In genomic region chr4:26965831-26966230, GRCm38 (mm10) we compare ENCODE assay signal across 22 mouse cellular contexts.
A peak's percentile ranks its signal among the peaks of the same experiment; 100 is the strongest.
DNase-seq lines count a peak whose midpoint lies in the region; ATAC-seq lines count a peak whose summit lies in the region.
"Had no signal": no experiment of that assay in that cellular context is flagged by ENCODE, and none has a peak within 500 bp of the region (broad histone marks: within the 10 kb centered on the region; RNA-seq: fewer than 3 reads in every experiment).

No protein-coding gene starts in this region.

- ATAC-seq in forebrain, embryonic 15.5 days (replicated peaks) = peak; percentile 41; the same call in 1 of the 2 replicates
- no peak for ATAC-seq in forebrain, embryonic 12.5 days (ENCODE audit: low FRiP score)
- ATAC-seq: inflammation-experienced regulatory T-cells, adult 6 months had no signal

- DNase-seq in right cerebral cortex, postnatal 4 days = peak; percentile 1
- DNase-seq in right cerebral cortex, adult 18-20 months = no peak
- peak; percentile 72 to 86 for DNase-seq in cerebellum, postnatal 14 days
- DNase-seq in adrenal gland, postnatal 36 days = no peak
- no peak for DNase-seq in adrenal gland, postnatal 25 days
- DNase-seq in limb, embryonic 10.5 days (ENCODE audit: low spot score) = no peak
- DNase-seq: embryo, embryonic 11 days; gastrocnemius, postnatal 10 days; heart, adult 18-20 months; heart, postnatal 4 days; kidney, adult 9 months; kidney, postnatal 4 days; liver; lung, adult 18-20 months; lung, postnatal 36 days; right cerebral cortex, postnatal 25 days; thymus, postnatal 25 days had no signal

- no peak overlapping the region for H3K4me3 ChIP-seq in forebrain, embryonic 15.5 days
- H3K4me3 ChIP-seq in forebrain, embryonic 12.5 days (replicated peaks) = no peak overlapping the region
- H3K4me3 ChIP-seq in limb, embryonic 10.5 days = no peak overlapping the region
- H3K4me3 ChIP-seq: embryonic facial prominence, embryonic 15.5 days; neural tube, embryonic 12.5 days had no signal

- H3K27ac ChIP-seq in forebrain, embryonic 15.5 days (replicated peaks) = no peak overlapping the region
- no peak overlapping the region for H3K27ac ChIP-seq in forebrain, embryonic 12.5 days
- no peak overlapping the region for H3K27ac ChIP-seq in limb, embryonic 10.5 days
- H3K27ac ChIP-seq: embryonic facial prominence, embryonic 15.5 days; neural tube, embryonic 12.5 days had no signal

- H3K4me1 ChIP-seq in forebrain, embryonic 15.5 days = no peaks in the 10 kb centered on the region
- no peaks in the 10 kb centered on the region for H3K4me1 ChIP-seq in forebrain, embryonic 12.5 days
- H3K4me1 ChIP-seq in limb, embryonic 10.5 days = no peaks in the 10 kb centered on the region
- H3K4me1 ChIP-seq: embryonic facial prominence, embryonic 15.5 days; neural tube, embryonic 12.5 days had no signal

- H3K9ac ChIP-seq in forebrain, embryonic 15.5 days (replicated peaks) = no peak overlapping the region
- no peak overlapping the region for H3K9ac ChIP-seq in forebrain, embryonic 12.5 days
- H3K9ac ChIP-seq: embryonic facial prominence, embryonic 15.5 days; neural tube, embryonic 12.5 days had no signal

- H3K36me3 ChIP-seq in forebrain, embryonic 15.5 days = no peaks in the 10 kb centered on the region
- H3K36me3 ChIP-seq in forebrain, embryonic 12.5 days (replicated peaks) = no peaks in the 10 kb centered on the region
- no peaks in the 10 kb centered on the region for H3K36me3 ChIP-seq in limb, embryonic 10.5 days
- H3K36me3 ChIP-seq: embryonic facial prominence, embryonic 15.5 days; neural tube, embryonic 12.5 days had no signal

- no peak overlapping the region for H3K4me2 ChIP-seq in forebrain, embryonic 15.5 days (replicated peaks)
- H3K4me2 ChIP-seq in forebrain, embryonic 12.5 days = no peak overlapping the region
- H3K4me2 ChIP-seq: embryonic facial prominence, embryonic 15.5 days; neural tube, embryonic 12.5 days had no signal

- H3K27me3 ChIP-seq in forebrain, embryonic 15.5 days = no peaks in the 10 kb centered on the region
- no peaks in the 10 kb centered on the region for H3K27me3 ChIP-seq in forebrain, embryonic 12.5 days
- no peaks in the 10 kb centered on the region for H3K27me3 ChIP-seq in limb, embryonic 10.5 days (ENCODE audit: low read depth, poor library complexity, severe bottlenecking)
- H3K27me3 ChIP-seq: embryonic facial prominence, embryonic 15.5 days; neural tube, embryonic 12.5 days had no signal

- WGBS in forebrain, embryonic 15.5 days = 72% methylated on average over 2 of the region's 2 CpGs
- WGBS in forebrain, embryonic 12.5 days = 81% methylated on average over 2 of the region's 2 CpGs
- WGBS in limb, embryonic 10.5 days = 89% methylated on average over 2 of the region's 2 CpGs

- H3K9me3 ChIP-seq in forebrain, embryonic 15.5 days = no peaks in the 10 kb centered on the region
- no peaks in the 10 kb centered on the region for H3K9me3 ChIP-seq in forebrain, embryonic 12.5 days
- H3K9me3 ChIP-seq in limb, embryonic 10.5 days (replicated peaks) = no peaks in the 10 kb centered on the region
- H3K9me3 ChIP-seq: embryonic facial prominence, embryonic 15.5 days; neural tube, embryonic 12.5 days had no signal

Comparison
In these comparisons a context has a peak if more than half of its experiments do, and no peak if none do; other contexts are left out.
1. DNase-seq: peak in right cerebral cortex, postnatal 4 days (single experiment) and cerebellum, postnatal 14 days (2 of 2); none in right cerebral cortex, adult 18-20 months (single experiment), adrenal gland, postnatal 36 days (0 of 2), adrenal gland, postnatal 25 days (single experiment) and limb, embryonic 10.5 days (single experiment).